28 mouse cellular contexts compared by ENCODE assay signal in genomic region chr2:52394529-52394928, GRCm38 (mm10). TPM values are rescaled to one million over a fixed set of nuclear protein-coding genes. Genes with fewer than 3 reads are reported as not detected.
A peak's percentile ranks its signal among the peaks of the same experiment; 100 is the strongest.
DNase-seq lines count a peak whose midpoint lies in the region; ATAC-seq and TF ChIP-seq lines count a peak whose summit lies in the region.
"Had no signal": no experiment of that assay in that cellular context is flagged by ENCODE, and none has a peak within 500 bp of the region (broad histone marks: within the 10 kb centered on the region; RNA-seq: fewer than 3 reads in every experiment).

No protein-coding gene starts in this region.

- H3K4me3 ChIP-seq in embryonic facial prominence, embryonic 14.5 days (ENCODE audit: low read depth, low read length) = no peak overlapping the region
- H3K4me3 ChIP-seq in embryonic facial prominence, embryonic 10.5 days = no peak overlapping the region
- H3K4me3 ChIP-seq in lung, postnatal 0 days (ENCODE audit: low read depth, low read length) = no peak overlapping the region
- H3K4me3 ChIP-seq: gastrocnemius, adult 2 months; heart, adult 2 months; heart, embryonic 12.5 days; hindbrain, embryonic 10.5 days; hindbrain, embryonic 15.5 days; left cerebral cortex, adult 2 months; limb, embryonic 12.5 days; lung, embryonic 15.5 days; neural tube, embryonic 15.5 days had no signal

- H3K9ac ChIP-seq in embryonic facial prominence, embryonic 14.5 days (ENCODE audit: low read depth, low read length) = no peak overlapping the region
- no peak overlapping the region for H3K9ac ChIP-seq in lung, postnatal 0 days (replicated peaks; ENCODE audit: low read depth)
- H3K9ac ChIP-seq: heart, embryonic 12.5 days; hindbrain, embryonic 15.5 days; limb, embryonic 12.5 days; lung, embryonic 15.5 days; neural tube, embryonic 15.5 days had no signal

- WGBS in embryonic facial prominence, embryonic 14.5 days = 82% methylated on average over 5 of the region's 5 CpGs
- 90% methylated on average over 5 of the region's 5 CpGs for WGBS in embryonic facial prominence, embryonic 10.5 days
- WGBS in lung, postnatal 0 days = 81% methylated on average over 5 of the region's 5 CpGs

- peak; percentile 19 for DNase-seq in embryonic facial prominence, embryonic 14.5 days (ENCODE audit: low spot score)
- DNase-seq in embryonic facial prominence, embryonic 10.5 days (ENCODE audit: low spot score) = no peak
- DNase-seq in lung, postnatal 0 days (ENCODE audit: low spot score) = peak; percentile 9
- no peak for DNase-seq in lung, postnatal 4 days
- DNase-seq in brain, adult 2 months (ENCODE audit: low read depth, low spot score) = peak; percentile 58
- DNase-seq in thymus, postnatal 14 days = no peak
- DNase-seq in kidney, postnatal 10 days = no peak
- DNase-seq: adrenal gland, adult 8-10 months; cerebellum, adult 8-10 months; cerebellum, postnatal 25 days; gastrocnemius, adult 2 months; gastrocnemius, postnatal 36 days; heart, adult 2 months; kidney, adult 11 months; kidney, postnatal 25 days; lung, postnatal 36 days; midbrain, embryonic 14.5 days; retina, postnatal 1 day had no signal

- no peak for TF ChIP-seq CTCF in lung, postnatal 0 days (IDR thresholded peaks at IDR 0.05)

- no peak overlapping the region for H3K27ac ChIP-seq in embryonic facial prominence, embryonic 14.5 days (replicated peaks; ENCODE audit: low read depth, low read length)
- no peak overlapping the region for H3K27ac ChIP-seq in embryonic facial prominence, embryonic 10.5 days (replicated peaks)
- H3K27ac ChIP-seq in lung, postnatal 0 days (ENCODE audit: low read length) = no peak overlapping the region
- H3K27ac ChIP-seq: gastrocnemius, adult 2 months; heart, adult 2 months; hindbrain, embryonic 10.5 days; hindbrain, embryonic 15.5 days; left cerebral cortex, adult 2 months; limb, embryonic 12.5 days; lung, embryonic 15.5 days; neural tube, embryonic 15.5 days had no signal

- H3K9me3 ChIP-seq in embryonic facial prominence, embryonic 14.5 days (ENCODE audit: control insufficient read depth, low read length) = no peaks in the 10 kb centered on the region
- no peaks in the 10 kb centered on the region for H3K9me3 ChIP-seq in embryonic facial prominence, embryonic 10.5 days
- no peaks in the 10 kb centered on the region for H3K9me3 ChIP-seq in lung, postnatal 0 days (ENCODE audit: low read length)
- H3K9me3 ChIP-seq: heart, embryonic 12.5 days; hindbrain, embryonic 10.5 days; hindbrain, embryonic 15.5 days; limb, embryonic 12.5 days; lung, embryonic 15.5 days; neural tube, embryonic 15.5 days had no signal

- no peak overlapping the region for H3K4me2 ChIP-seq in embryonic facial prominence, embryonic 14.5 days (ENCODE audit: low read depth, low read length)
- H3K4me2 ChIP-seq in lung, postnatal 0 days (replicated peaks; ENCODE audit: low read depth, low read length) = no peak overlapping the region
- H3K4me2 ChIP-seq: heart, embryonic 12.5 days; hindbrain, embryonic 15.5 days; limb, embryonic 12.5 days; lung, embryonic 15.5 days; neural tube, embryonic 15.5 days had no signal

- H3K36me3 ChIP-seq in embryonic facial prominence, embryonic 14.5 days (ENCODE audit: control insufficient read depth, insufficient read depth, low read length) = peaks cover 6% of the 10 kb centered on the region; the same call in 1 of the 2 replicates
- H3K36me3 ChIP-seq in embryonic facial prominence, embryonic 10.5 days (replicated peaks) = peaks cover 6% of the 10 kb centered on the region
- no peaks in the 10 kb centered on the region for H3K36me3 ChIP-seq in lung, postnatal 0 days (ENCODE audit: insufficient read depth, low read length)

- no peaks in the 10 kb centered on the region for H3K4me1 ChIP-seq in embryonic facial prominence, embryonic 14.5 days (ENCODE audit: control insufficient read depth, insufficient read depth, low read length)
- no peaks in the 10 kb centered on the region for H3K4me1 ChIP-seq in embryonic facial prominence, embryonic 10.5 days
- H3K4me1 ChIP-seq in lung, postnatal 0 days (ENCODE audit: insufficient read depth, low read depth, low read length) = no peaks in the 10 kb centered on the region
- H3K4me1 ChIP-seq: heart, embryonic 12.5 days; hindbrain, embryonic 10.5 days; hindbrain, embryonic 15.5 days; limb, embryonic 12.5 days; lung, embryonic 15.5 days; neural tube, embryonic 15.5 days had no signal

- no peaks in the 10 kb centered on the region for H3K27me3 ChIP-seq in embryonic facial prominence, embryonic 14.5 days (replicated peaks; ENCODE audit: control insufficient read depth, insufficient read depth, low read length)
- no peaks in the 10 kb centered on the region for H3K27me3 ChIP-seq in embryonic facial prominence, embryonic 10.5 days (replicated peaks; ENCODE audit: low read depth, poor library complexity, severe bottlenecking)
- H3K27me3 ChIP-seq in lung, postnatal 0 days (replicated peaks; ENCODE audit: insufficient read depth, low read length) = no peaks in the 10 kb centered on the region
- H3K27me3 ChIP-seq: heart, embryonic 12.5 days; hindbrain, embryonic 15.5 days; limb, embryonic 12.5 days; lung, embryonic 15.5 days; neural tube, embryonic 15.5 days had no signal

- no peak for TF ChIP-seq EP300 in lung, postnatal 0 days (IDR thresholded peaks at IDR 0.05)

- no peak for ATAC-seq in embryonic facial prominence, embryonic 14.5 days (ENCODE audit: low read depth)
- no peak for ATAC-seq in lung, postnatal 0 days
- ATAC-seq: activated CD4-positive, CD25-positive, alpha-beta regulatory T cell, adult 4 months; forebrain, embryonic 16.5 days; inflammation-experienced regulatory T-cells, adult 6 months had no signal

RNA-seq across cellular contexts. Expression of gene Neb, which starts 16.3 kb away (rescaled TPM):
- polyA plus RNA-seq in embryonic facial prominence, embryonic 14.5 days (2014; fragmentation: Nextera tagmentation; extraction: Ambion mirVana) = 212 and 249 TPM in 2 replicates
- 0.52 and 1.00 TPM in 2 replicates for polyA plus RNA-seq in embryonic facial prominence, embryonic 10.5 days (2016; fragmentation: Nextera tagmentation; extraction: Ambion mirVana)
- polyA plus RNA-seq in lung, postnatal 0 days (2015; fragmentation: Nextera tagmentation; extraction: Ambion mirVana) = 1.8 and 2.3 TPM in 2 replicates

RNA-seq across cellular contexts. Expression of gene Arl5a, which starts 30.2 kb away (rescaled TPM):
- 66.8 and 71.4 TPM in 2 replicates for polyA plus RNA-seq in embryonic facial prominence, embryonic 14.5 days (2014; fragmentation: Nextera tagmentation; extraction: Ambion mirVana)
- polyA plus RNA-seq in embryonic facial prominence, embryonic 10.5 days (2016; fragmentation: Nextera tagmentation; extraction: Ambion mirVana) = 53.6 and 54.1 TPM in 2 replicates
- 22.0 and 23.4 TPM in 2 replicates for polyA plus RNA-seq in lung, postnatal 0 days (2015; fragmentation: Nextera tagmentation; extraction: Ambion mirVana)

Comparison
In these comparisons a context has a peak if more than half of its experiments do, and no peak if none do; other contexts are left out.
1. DNase-seq: peak in embryonic facial prominence, embryonic 14.5 days (single experiment), lung, postnatal 0 days (single experiment) and brain, adult 2 months (single experiment); none in embryonic facial prominence, embryonic 10.5 days (single experiment), lung, postnatal 4 days (0 of 2), thymus, postnatal 14 days (single experiment) and kidney, postnatal 10 days (single experiment).
2. RNA of gene Neb, which starts 16.3 kb away (polyA plus RNA-seq): 212 to 249 TPM in embryonic facial prominence, embryonic 14.5 days; 1.8 to 2.3 TPM in lung, postnatal 0 days and 0.52 to 1.00 TPM in embryonic facial prominence, embryonic 10.5 days; every median in the first group is over 10 times any median in the second.